Mouse (Mus musculus) adrenal gland, postnatal 14 days (tissue): ENCODE results near the gene Zfp770. TPM values are rescaled to one million over a fixed set of nuclear protein-coding genes. Genes with fewer than 3 reads are reported as not detected.
A peak's percentile ranks its signal among the peaks of the same experiment; 100 is the strongest.
"Not testable (repeated sequence)": the region's sequence is repeated elsewhere in the genome, so short reads cannot be mapped to it uniquely, and the experiment has no call there.

Experiments used
- DNase-seq: peaks from one replicate; pipeline ENCODE4 v3.0.0; 2021; ENCODE audit warnings: mixed read lengths
- long read RNA-seq, 2 experiments: library from polyadenylated mRNA; stranded (forward); transcript quantifications; one replicate each; pipeline ENCODE4 v2.0.0; 2021
- total RNA-seq: library from RNA; stranded (reverse); gene quantifications from 2 replicates; pipeline ENCODE4 v1.2.3, GENCODE M21; 2021

Gene Zfp770
- total RNA-seq: 11.3 and 12.4 TPM in 2 replicates
- long read RNA-seq, experiment 1: 0 reads
- long read RNA-seq, experiment 2, partial matches to known transcripts: 0 of 1 reads
- long read RNA-seq, experiment 2, other reads (novel, unspliced or antisense): 1 of 1 reads

GRCm38 (mm10) chr2:114200932-114201559 lies at the start of gene Zfp770:
Zfp770 (minus strand) TSS chr2:114201469.
- DNase-seq: peak; percentile 84

- DNase-seq: no peak
Observed at GRCm38 (mm10) chr2:114249440-114249839, 48.2 kb upstream of the Zfp770 start.

- DNase-seq: no peak
Observed at GRCm38 (mm10) chr2:114237639-114238038, 36.4 kb upstream of the Zfp770 start.

GRCm38 (mm10) chr2:114236566-114236965 lies 35.3 kb upstream of the Zfp770 start:
- DNase-seq: no peak

- no peak for DNase-seq
Observed at GRCm38 (mm10) chr2:114235584-114235983, 34.3 kb upstream of the Zfp770 start.

GRCm38 (mm10) chr2:114231248-114231647 lies 30.0 kb upstream of the Zfp770 start:
- DNase-seq: no peak

- no peak for DNase-seq
Observed at GRCm38 (mm10) chr2:114228672-114229071, 27.4 kb upstream of the Zfp770 start.

- DNase-seq: peak; percentile 41
Observed at GRCm38 (mm10) chr2:114205036-114205435, 3.8 kb upstream of the Zfp770 start.

- no peak for DNase-seq
Observed at GRCm38 (mm10) chr2:114201574-114201973, 305 bp upstream of the Zfp770 start.

- no peak for DNase-seq
Observed at GRCm38 (mm10) chr2:114196421-114196820, 4.8 kb downstream of the Zfp770 start.

- not testable (repeated sequence) for DNase-seq
Observed at GRCm38 (mm10) chr2:114186924-114187323, 14.3 kb downstream of the Zfp770 start, which contains the start of gene Aqr. Aqr (minus strand) TSS chr2:114187024.

- no peak for DNase-seq
Observed at GRCm38 (mm10) chr2:114177802-114178733, 23.2 kb downstream of the Zfp770 start.

- peak; percentile 90 for DNase-seq
Observed at GRCm38 (mm10) chr2:114174651-114175484, 26.4 kb downstream of the Zfp770 start.

- no peak for DNase-seq
Observed at GRCm38 (mm10) chr2:114173248-114173647, 28.0 kb downstream of the Zfp770 start.

GRCm38 (mm10) chr2:114167837-114168236 lies 33.4 kb downstream of the Zfp770 start:
- DNase-seq: no peak

GRCm38 (mm10) chr2:114161978-114162377 lies 39.3 kb downstream of the Zfp770 start:
- no peak for DNase-seq

- DNase-seq: no peak
Observed at GRCm38 (mm10) chr2:114157345-114157744, 43.9 kb downstream of the Zfp770 start.

- DNase-seq: no peak
Observed at GRCm38 (mm10) chr2:114156639-114157038, 44.6 kb downstream of the Zfp770 start.

GRCm38 (mm10) chr2:114153247-114153646 lies 48.0 kb downstream of the Zfp770 start:
- no peak for DNase-seq

- DNase-seq: no peak
Observed at GRCm38 (mm10) chr2:114146864-114147458, 54.3 kb downstream of the Zfp770 start.

GRCm38 (mm10) chr2:114145315-114145801 lies 55.9 kb downstream of the Zfp770 start:
- DNase-seq: peak; percentile 46
